Mouse (Mus musculus) heart, embryonic 11.5 days (tissue): Measurements from ENCODE around the gene Aldh18a1. TPM values are rescaled to one million over a fixed set of nuclear protein-coding genes. Genes with fewer than 3 reads are reported as not detected.
"Not testable (repeated sequence)": the region's sequence is repeated elsewhere in the genome, so short reads cannot be mapped to it uniquely, and the experiment has no call there.

ENCODE experiments used
- ATAC-seq: fragments of 200-750 bp; cut with Nextera tagmentation; replicated peaks from 2 replicates; pipeline ENCODE4 v1.8.0; 2017; ENCODE audit warnings: moderate library complexity; ENCODE audit not compliant: insufficient number of reproducible peaks, low FRiP score, low TSS enrichment
- H3K27ac ChIP-seq: fragments of 300-500 bp; sonication (generic); 2 replicates; pipeline ENCODE4 v1.5.1; 2014; ENCODE audit warnings: mild to moderate bottlenecking, low read depth, low read length
- H3K27me3 ChIP-seq: fragments of 300-500 bp; sonication (generic); 2 replicates; pipeline ENCODE4 v1.6.1; 2014; ENCODE audit warnings: mild to moderate bottlenecking, low read length, mixed read lengths; ENCODE audit not compliant: control insufficient read depth, insufficient read depth
- H3K36me3 ChIP-seq: fragments of 300-500 bp; sonication (generic); 2 replicates; pipeline ENCODE4 v1.6.1; 2014; ENCODE audit warnings: mild to moderate bottlenecking, low read length, moderate library complexity, mixed read lengths; ENCODE audit not compliant: control insufficient read depth, insufficient read depth
- H3K4me1 ChIP-seq: fragments of 300-500 bp; sonication (generic); 2 replicates; pipeline ENCODE4 v1.6.1; 2014; ENCODE audit warnings: low read length; ENCODE audit not compliant: control insufficient read depth, insufficient read depth
- H3K4me2 ChIP-seq: fragments of 300-500 bp; sonication (generic); 2 replicates; pipeline ENCODE4 v1.6.1; 2014; ENCODE audit warnings: mild to moderate bottlenecking, moderate library complexity
- H3K4me3 ChIP-seq: fragments of 300-500 bp; sonication (generic); 2 replicates; pipeline ENCODE4 v1.5.1; 2014; ENCODE audit warnings: low read depth, low read length
- H3K9ac ChIP-seq: fragments of 300-500 bp; sonication (generic); 2 replicates; pipeline ENCODE4 v1.6.1; 2014; ENCODE audit warnings: mild to moderate bottlenecking, low read depth, low read length, moderate library complexity
- H3K9me3 ChIP-seq: fragments of 300-500 bp; sonication (generic); replicated peaks from 2 replicates; pipeline ENCODE4 v1.6.1; 2016; ENCODE audit warnings: low read length; ENCODE audit not compliant: control insufficient read depth
- WGBS: fragments of 180-500 bp; shearing (Covaris S2); extraction: QIAGEN DNeasy Blood & Tissue Kit; methylation state at CpG from one replicate; pipeline ENCODE4 v1.1.7; 2014; ENCODE audit not compliant: insufficient replicate concordance; 5-methylcytosine and 5-hydroxymethylcytosine counted together
- polyA plus RNA-seq: library from polyadenylated mRNA; unstranded; fragments of >200 nt; fragmentation: Nextera tagmentation; extraction: Ambion mirVana; gene quantifications from 2 replicates; pipeline ENCODE4 v1.2.1, GENCODE M21; 2014

Gene Aldh18a1
- polyA plus RNA-seq, 1 experiment from 2014 or later, result 38.9 TPM

DNA sequence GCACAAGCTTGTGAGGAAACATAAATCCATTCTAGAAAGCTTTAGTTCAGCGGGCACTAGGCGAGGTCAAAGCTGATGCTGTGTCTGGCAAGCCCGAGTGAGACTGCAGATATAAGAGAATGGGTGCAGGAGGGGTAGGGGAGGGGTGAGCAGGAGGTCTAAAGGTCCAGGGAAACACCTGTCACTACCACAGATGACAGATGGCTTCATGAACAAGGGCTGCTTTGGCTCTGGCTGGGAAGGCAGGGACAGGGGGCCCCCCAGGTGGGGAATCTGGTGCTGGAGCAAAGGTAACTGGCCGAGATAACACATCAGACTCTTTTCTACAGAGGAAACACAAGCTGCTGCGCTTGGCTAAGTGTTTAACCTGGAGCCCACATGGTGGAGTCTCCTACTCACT lies 12.8 kb downstream of the Aldh18a1 start:
- WGBS, result 72% methylated on average over 5 of the region's 5 CpGs
- Histone ChIP-seq H3K9me3 (peaks cover 4% of the 10 kb centered on the region), H3K4me2 (no peak overlapping the region), H3K4me1 (no peaks in the 10 kb centered on the region), H3K36me3 (peaks cover 37% of the 10 kb centered on the region), H3K27me3 (no peaks in the 10 kb centered on the region), H3K9ac (no peak overlapping the region), H3K4me3 (no peak overlapping the region), H3K27ac (no peak overlapping the region)
- ATAC-seq, result no peak

GRCm38 (mm10) chr19:40570726-40571125 lies 17.5 kb downstream of the Aldh18a1 start:
- no peak overlapping the region for H3K27ac ChIP-seq
- H3K4me1 ChIP-seq, result no peaks in the 10 kb centered on the region
- H3K4me3 ChIP-seq, result no peak overlapping the region
- no peak overlapping the region for H3K9ac ChIP-seq
- peaks cover 11% of the 10 kb centered on the region for H3K9me3 ChIP-seq
- no peaks in the 10 kb centered on the region for H3K27me3 ChIP-seq
- H3K4me2 ChIP-seq, result no peak overlapping the region
- 91% methylated on average over 9 of the region's 9 CpGs for WGBS
- ATAC-seq, result no peak
- H3K36me3 ChIP-seq, result peaks cover 56% of the 10 kb centered on the region

DNA sequence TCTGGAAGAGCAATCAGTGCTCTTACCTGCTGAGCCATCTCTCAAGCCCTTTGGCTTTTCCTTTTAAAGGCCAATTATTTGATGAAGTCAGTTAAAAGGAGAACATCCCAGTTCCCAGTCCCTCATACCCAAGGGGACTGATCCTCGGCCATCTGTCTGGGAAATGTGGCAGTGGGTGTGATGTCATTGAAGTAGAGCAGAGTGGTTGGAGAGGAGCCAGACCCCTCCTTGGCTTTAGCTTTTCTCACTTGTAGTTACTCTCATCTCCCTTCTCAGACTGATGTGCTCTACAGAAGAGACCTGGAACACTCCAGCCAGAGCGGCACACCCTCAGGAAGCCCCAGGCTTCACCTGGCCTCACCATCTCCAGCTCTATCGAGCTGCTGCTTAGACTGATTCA lies 20.6 kb downstream of the Aldh18a1 start:
- H3K27me3 ChIP-seq, result no peaks in the 10 kb centered on the region
- WGBS, result 88% methylated on average over 3 of the region's 3 CpGs
- H3K9ac ChIP-seq, result no peak overlapping the region
- peaks cover 11% of the 10 kb centered on the region for H3K9me3 ChIP-seq
- no peak overlapping the region for H3K4me3 ChIP-seq
- H3K36me3 ChIP-seq, result peaks cover 49% of the 10 kb centered on the region
- H3K4me1 ChIP-seq, result no peaks in the 10 kb centered on the region
- no peak overlapping the region for H3K4me2 ChIP-seq
- H3K27ac ChIP-seq, result no peak overlapping the region
- no peak for ATAC-seq

DNA sequence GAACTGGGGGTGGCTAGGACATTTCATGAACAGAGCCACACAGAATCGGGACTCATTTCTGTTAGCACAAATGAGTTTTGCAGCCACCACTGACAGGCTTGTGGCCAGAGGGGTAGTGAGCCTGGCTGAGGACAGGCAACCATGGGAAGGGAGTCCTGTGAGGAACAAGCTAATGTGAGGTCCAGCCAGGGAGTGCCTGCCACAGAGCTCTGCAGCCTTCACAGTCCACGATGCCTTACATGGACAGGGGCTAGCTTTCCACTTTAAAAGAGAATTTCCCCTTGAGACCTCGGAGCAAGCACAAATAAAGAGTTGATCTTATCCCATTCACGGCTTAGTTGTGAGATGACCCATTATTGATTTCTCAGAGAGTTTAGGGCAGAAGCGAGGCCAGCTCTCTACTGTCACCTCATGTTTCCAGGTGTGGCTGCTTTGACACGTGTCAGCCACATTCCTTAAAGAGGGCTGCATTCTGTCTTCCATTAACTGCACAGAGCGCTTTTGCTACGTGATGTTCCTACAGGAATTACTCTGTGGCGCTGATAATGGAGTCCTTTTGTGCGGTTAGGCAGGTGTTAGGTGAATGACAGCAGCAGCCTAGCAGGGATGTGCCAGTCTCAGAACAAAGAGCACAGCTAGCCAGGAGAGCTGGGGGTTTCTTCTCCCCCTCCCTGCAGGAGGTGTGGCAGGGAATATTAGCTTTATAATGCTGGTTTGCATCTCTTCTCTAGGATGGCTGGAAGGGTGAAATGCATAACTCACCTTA lies 24.2 kb downstream of the Aldh18a1 start:
- H3K36me3 ChIP-seq, result peaks cover 33% of the 10 kb centered on the region
- ATAC-seq, result peak; percentile 52; the same call in 1 of the 2 replicates
- no peak overlapping the region for H3K4me3 ChIP-seq
- H3K27me3 ChIP-seq, result no peaks in the 10 kb centered on the region
- H3K27ac ChIP-seq, result no peak overlapping the region
- no peak overlapping the region for H3K9ac ChIP-seq
- H3K4me1 ChIP-seq, result no peaks in the 10 kb centered on the region
- H3K9me3 ChIP-seq, result no peaks in the 10 kb centered on the region; the same call in 1 of the 2 replicates
- H3K4me2 ChIP-seq, result no peak overlapping the region
- WGBS, result 59% methylated on average over 10 of the region's 10 CpGs

DNA sequence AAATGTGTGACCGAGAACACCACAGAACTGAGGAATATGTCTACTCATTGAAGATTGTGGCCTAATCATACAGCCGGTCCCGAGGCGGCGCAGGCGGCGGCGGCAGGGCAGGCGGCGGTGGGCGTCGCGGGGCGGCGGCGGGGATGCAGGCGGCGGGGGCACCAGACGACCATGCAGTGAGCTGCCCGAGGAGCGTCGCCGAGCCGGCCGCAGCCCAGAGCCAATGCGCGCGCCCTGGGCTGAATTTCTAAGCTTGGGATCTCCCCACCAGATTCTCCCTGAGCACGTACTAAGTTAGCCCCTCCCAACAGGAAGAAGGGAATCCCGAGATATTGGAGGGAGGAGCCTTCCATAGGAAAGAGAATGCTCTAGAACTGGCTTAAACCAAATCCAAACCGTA lies 26.7 kb downstream of the Aldh18a1 start:
- Histone ChIP-seq H3K4me2 (peak overlapping the region; percentile 19; the same call in 1 of the 2 replicates), H3K36me3 (peaks cover 27% of the 10 kb centered on the region)
- ATAC-seq, H3K27me3 ChIP-seq, H3K4me1 ChIP-seq, H3K9me3 ChIP-seq, H3K9ac ChIP-seq, H3K27ac ChIP-seq, H3K4me3 ChIP-seq: not testable (repeated sequence)
- 38% methylated on average over 12 of the region's 31 CpGs for whole genome bisulfite sequencing

GRCm38 (mm10) chr19:40556029-40556428 lies 32.2 kb downstream of the Aldh18a1 start:
- no peak overlapping the region for H3K4me3 ChIP-seq
- no peak for ATAC-seq

DNA sequence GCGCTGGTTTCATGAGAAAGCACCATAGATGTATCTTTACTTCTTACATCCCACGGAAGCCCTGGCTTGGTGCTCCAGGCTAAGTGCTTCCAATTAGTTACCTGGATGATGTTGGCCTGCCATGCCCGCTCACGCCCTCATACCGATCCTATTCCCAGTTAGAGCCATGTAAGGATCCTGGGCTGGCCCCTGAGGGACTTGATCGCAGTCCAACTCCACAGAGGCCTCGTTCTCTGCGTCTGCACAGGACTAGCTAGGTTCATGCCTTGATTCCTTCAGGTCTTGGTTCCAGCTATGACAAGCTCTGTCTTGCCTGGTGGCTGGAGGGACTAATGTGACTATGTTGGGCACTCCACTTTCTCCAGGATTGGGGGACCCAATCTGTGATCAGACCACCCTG lies 33.1 kb downstream of the Aldh18a1 start:
- Histone ChIP-seq H3K27me3 (no peaks in the 10 kb centered on the region), H3K4me3 (no peak overlapping the region), H3K4me2 (no peak overlapping the region), H3K9ac (no peak overlapping the region), H3K36me3 (peaks cover 28% of the 10 kb centered on the region), H3K9me3 (no peaks in the 10 kb centered on the region), H3K4me1 (no peaks in the 10 kb centered on the region), H3K27ac (no peak overlapping the region)
- WGBS, result 90% methylated on average over 8 of the region's 8 CpGs
- no peak for ATAC-seq

More at GRCm38 (mm10) chr19:40556029-40556428, 32.2 kb downstream of the Aldh18a1 start:
- Histone ChIP-seq H3K36me3 (peaks cover 22% of the 10 kb centered on the region), H3K27me3 (no peaks in the 10 kb centered on the region), H3K4me2 (no peak overlapping the region), H3K27ac (no peak overlapping the region), H3K4me1 (no peaks in the 10 kb centered on the region), H3K9ac (no peak overlapping the region), H3K9me3 (no peaks in the 10 kb centered on the region)
- 79% methylated on average over 7 of the region's 7 CpGs for WGBS

- Histone ChIP-seq H3K27me3 (no peaks in the 10 kb centered on the region), H3K4me2 (no peak overlapping the region), H3K9ac (no peak overlapping the region), H3K4me1 (peaks cover 3% of the 10 kb centered on the region), H3K27ac (no peak overlapping the region), H3K9me3 (no peaks in the 10 kb centered on the region), H3K4me3 (no peak overlapping the region), H3K36me3 (peaks cover 28% of the 10 kb centered on the region)
- 84% methylated on average over 11 of the region's 11 CpGs for WGBS
- ATAC-seq, result no peak
Observed at GRCm38 (mm10) chr19:40554343-40554742, 33.9 kb downstream of the Aldh18a1 start.

GRCm38 (mm10) chr19:40553849-40554248 lies 34.4 kb downstream of the Aldh18a1 start:
- WGBS, result 75% methylated on average over 6 of the region's 6 CpGs
- Histone ChIP-seq H3K9me3 (no peaks in the 10 kb centered on the region), H3K4me1 (peaks cover 8% of the 10 kb centered on the region), H3K4me3 (no peak overlapping the region), H3K36me3 (peaks cover 28% of the 10 kb centered on the region), H3K27me3 (no peaks in the 10 kb centered on the region), H3K4me2 (no peak overlapping the region), H3K27ac (no peak overlapping the region), H3K9ac (no peak overlapping the region)
- ATAC-seq, result no peak
